Mouse (Mus musculus): Measurements from ENCODE around the gene Ryr2. TPM values are rescaled to one million over a fixed set of nuclear protein-coding genes. Genes with fewer than 3 reads are reported as not detected.

Gene Ryr2
- polyA plus RNA-seq, 1 experiment = not detected

DNA sequence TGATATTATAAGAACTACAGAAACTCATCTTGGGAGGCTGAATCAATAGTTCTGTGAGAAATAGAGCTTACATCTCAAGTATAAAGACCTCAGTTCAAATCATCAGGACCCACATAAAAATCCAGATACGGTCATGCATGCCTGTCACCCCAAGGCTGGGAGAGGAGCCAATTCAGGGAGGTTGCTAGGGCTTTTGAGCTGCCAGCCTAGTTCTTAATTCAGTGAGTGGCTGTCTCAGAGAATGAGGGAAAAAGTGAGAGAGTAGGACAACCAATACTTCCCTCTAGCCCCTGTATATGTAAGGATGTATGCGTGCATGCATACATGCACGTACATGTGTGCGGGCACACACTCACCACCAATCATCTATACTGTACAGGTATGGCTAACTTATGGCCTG lies 390.5 kb downstream of the Ryr2 start:
- TF ChIP-seq GATA1 (IDR thresholded peaks at IDR 0.05; ENCODE audit: low read length) = no peak

DNA sequence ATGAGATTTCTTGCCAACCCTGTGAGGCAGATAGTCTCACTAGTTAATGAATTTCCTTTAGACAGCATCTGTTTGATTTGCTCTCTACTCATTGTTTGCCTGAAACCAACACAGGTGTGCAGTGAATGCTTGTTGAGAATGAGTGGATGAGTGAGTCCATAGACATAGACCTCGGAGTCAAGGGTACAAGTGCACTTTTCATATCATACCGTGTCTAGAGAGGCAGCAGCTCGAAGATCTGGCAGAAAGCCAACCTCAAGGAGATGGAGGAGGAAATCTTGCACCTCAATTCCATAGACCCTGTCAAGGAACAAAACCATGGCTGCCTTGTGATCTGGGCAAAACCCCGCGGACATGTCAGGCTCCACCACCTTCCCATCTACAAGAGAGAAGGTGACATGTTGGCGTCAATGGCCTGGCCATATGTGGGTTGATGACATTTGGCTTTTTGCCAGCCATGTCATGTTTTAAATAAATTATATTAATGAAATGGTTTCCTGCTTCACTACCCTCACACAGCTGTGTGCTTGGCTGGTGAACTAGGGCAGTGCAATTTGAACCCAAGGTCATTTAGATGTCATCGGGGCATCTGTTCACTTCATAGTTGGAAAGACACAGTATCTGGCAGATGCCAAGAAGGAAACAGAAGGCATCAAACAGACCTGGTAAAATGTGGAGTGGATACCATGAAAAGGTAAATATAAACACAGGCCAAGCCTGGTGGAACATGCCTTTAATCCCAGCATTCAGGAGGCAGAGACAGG lies 396.9 kb downstream of the Ryr2 start:
- TF ChIP-seq GATA1 (IDR thresholded peaks at IDR 0.05; ENCODE audit: low read length) = no peak

DNA sequence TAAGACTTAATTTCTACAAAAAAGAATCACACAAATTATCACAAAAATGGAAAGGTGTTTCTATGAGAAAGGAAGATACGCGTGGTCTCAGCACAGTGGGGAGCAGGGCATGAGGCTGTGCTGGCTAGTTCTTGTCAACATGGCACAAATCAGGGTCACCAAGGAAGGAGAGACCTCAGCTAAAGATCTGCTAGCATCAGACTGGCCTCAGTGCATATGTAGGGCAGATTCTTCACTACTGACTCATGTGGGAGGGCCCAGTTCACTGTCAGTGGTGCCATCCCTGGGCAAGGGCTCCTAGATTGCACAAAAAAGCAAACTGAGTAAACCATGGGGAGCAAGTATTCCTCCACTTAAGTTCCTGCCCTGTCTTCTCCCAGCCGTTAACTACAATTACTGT lies 405.0 kb downstream of the Ryr2 start:
- TF ChIP-seq GATA1 (IDR thresholded peaks at IDR 0.05; ENCODE audit: low read length) = no peak

DNA sequence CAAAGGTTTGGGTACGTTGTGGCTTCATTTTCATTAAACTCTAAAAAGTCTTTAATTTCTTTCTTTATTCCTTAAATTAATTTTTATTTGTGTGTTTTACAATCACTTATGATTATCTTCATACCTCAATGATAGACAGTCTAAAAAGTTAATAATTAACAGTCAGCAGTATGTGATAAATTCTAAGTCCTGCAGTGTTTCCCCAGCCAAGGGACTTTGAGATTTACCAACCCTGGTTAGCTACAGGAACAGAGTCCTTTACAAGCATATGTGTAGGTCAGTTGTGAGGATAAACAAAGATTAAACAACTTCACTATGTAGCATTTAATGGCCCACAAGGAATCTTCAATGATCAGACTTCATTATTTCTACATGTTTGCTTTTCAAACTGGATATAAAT lies 410.2 kb downstream of the Ryr2 start:
- no peak for TF ChIP-seq GATA1 (IDR thresholded peaks at IDR 0.05; ENCODE audit: low read length)

DNA sequence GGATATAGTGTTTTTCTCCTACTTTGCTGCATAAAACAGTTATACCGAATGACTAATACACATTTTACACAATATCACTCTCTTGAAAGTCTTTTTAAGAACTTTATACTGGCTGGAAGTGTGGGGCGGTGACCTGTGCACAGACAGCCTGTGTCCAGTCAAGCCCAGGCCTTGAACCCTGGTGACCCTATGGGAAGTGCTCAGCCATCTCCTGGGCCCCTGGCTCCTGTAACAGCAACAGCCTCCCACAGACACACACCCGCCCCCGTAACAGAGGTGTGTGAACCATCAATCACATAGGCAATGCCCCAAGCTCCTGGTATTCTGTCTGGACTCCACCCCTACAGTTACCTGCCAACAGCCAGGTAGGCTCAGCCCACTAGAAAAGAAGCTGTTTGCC lies 424.9 kb downstream of the Ryr2 start:
- TF ChIP-seq GATA1 (IDR thresholded peaks at IDR 0.05; ENCODE audit: low read length) = no peak

DNA sequence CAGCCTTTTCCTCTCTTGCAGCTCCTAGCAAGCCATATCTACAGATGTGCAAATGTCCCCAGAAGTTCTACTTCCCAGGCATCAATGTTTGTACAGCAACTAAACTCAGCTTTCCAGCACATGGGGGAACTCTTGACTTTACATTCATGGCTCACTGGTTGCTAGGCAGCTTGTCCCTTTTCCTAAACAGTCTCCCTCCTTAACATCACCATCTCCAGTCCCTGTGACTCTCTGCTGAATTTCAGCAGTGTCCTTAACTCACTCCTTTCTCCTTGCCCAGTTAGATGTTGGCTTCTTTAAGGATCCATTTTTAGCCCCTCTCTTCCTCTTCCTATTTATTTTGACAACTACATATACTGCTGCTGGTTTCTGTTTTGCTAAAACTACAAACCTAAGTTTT lies 443.9 kb downstream of the Ryr2 start:
- TF ChIP-seq GATA1 (IDR thresholded peaks at IDR 0.05; ENCODE audit: low read length) = no peak

DNA sequence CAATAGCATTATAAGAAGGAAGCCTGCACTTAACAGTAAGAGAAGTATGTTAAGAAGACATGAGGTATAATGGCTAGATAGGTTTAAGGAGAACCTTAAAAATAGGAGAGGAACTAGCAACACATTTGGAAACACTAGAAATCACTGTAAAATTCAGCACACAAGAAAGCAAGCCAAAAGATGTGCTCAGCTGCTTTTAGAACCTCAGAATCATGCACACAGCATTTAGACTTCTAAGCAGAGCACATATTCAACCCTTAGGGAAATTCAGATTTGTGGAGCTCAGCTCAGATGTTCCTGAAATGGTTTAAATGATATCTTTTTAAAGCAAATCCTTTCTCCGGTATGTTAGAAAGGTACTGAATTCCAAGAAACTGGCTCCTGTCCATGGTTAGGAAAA lies 461.9 kb downstream of the Ryr2 start:
- TF ChIP-seq GATA1 (IDR thresholded peaks at IDR 0.05; ENCODE audit: low read length) = no peak

DNA sequence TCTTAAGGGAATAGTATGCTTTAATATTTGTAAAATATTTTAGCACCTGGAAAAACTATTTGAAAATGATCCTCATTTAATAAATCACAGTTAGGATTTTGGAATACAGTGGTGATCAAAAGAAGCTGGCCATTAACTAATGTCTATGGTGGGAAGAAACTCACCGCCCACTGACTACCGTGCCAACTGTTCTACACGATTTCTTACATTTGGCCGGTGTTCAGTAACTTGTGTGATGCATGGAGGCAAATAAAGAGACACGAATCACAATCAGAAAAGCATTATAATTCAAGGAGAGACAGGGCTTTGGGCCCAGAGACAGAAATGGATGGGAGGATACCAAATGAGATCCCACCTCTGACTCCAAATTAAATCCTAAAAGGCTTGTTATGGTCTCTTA lies 470.4 kb downstream of the Ryr2 start:
- no peak for TF ChIP-seq GATA1 (IDR thresholded peaks at IDR 0.05; ENCODE audit: low read length)

DNA sequence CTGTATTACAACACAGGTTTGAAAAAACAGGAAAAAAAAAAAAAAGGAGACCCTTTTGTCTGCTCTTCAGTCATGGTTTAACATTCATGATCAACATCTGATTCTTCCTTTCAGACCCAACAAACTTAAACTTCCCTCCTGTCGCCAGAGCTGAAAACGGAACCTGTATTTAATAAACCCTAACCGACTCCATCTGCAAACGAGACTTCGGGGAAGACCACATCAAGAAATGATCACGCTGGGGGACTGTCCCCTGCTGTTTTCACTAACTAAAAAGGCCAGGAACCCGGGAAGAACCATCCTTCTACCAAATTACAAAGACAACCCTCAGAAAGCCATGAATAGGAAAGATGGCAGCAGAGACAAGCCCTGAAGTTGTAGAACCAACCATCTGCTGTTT lies 482.2 kb downstream of the Ryr2 start:
- TF ChIP-seq GATA1 (IDR thresholded peaks at IDR 0.05; ENCODE audit: low read length) = no peak

DNA sequence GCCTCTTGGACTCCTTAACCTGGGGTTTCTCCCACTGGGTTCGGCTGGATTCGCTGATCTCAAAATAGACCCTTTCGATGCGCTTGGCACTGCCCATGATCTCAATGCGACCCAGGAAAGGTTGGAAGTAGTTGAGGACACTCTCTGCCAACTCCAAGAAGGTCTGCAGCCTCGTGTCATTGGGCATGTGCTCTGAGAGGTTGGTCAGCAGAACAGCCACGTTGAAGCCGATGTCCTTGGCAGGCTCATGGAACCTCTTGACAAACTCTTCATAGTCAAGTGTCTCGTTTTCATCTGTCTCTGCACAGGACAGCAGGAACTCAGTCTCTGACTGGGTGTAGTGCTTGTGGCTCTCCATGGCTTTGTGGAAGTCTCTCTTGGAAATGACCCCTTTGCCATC lies 511.3 kb downstream of the Ryr2 start:
- TF ChIP-seq GATA1 (IDR thresholded peaks at IDR 0.05; ENCODE audit: low read length) = no peak

DNA sequence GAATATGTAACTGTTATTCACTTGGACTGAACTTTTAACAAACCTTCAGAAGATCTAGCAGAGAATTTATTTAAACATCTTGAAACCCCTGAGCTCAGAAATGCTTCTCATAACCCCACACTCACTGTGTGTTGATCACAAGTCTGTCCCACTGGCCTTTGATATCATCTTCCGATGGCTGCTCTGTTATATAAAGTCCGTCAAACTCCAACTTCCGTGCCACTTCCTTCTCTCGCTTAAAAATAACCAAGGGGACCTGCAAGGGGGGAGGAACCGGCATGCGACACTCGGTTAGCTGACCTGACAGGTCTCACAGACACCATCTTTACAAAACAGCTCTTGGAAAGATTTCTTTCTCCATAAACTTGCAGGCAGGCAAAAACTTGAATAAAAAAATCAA lies 521.5 kb downstream of the Ryr2 start:
- no peak for TF ChIP-seq GATA1 (IDR thresholded peaks at IDR 0.05; ENCODE audit: low read length)

DNA sequence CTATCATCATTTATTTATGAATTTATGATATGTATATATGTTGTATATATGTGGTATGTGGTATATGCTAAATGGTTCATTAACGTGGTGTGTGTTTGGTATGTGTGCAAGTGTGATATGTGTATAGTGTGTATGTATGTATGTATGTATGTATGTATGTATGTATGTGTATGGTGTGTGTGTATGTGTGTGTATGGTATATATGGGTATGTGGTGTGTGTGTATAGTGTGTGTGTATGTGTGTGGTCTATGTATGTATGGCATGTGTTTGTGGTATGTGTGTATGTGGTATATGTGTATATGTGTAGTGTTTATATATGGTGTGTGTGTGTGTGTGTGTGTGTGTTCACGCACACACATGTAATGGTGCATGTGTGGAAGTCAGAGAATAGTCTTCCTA lies 534.2 kb downstream of the Ryr2 start:
- TF ChIP-seq GATA1 (IDR thresholded peaks at IDR 0.05; ENCODE audit: low read length) = no peak

DNA sequence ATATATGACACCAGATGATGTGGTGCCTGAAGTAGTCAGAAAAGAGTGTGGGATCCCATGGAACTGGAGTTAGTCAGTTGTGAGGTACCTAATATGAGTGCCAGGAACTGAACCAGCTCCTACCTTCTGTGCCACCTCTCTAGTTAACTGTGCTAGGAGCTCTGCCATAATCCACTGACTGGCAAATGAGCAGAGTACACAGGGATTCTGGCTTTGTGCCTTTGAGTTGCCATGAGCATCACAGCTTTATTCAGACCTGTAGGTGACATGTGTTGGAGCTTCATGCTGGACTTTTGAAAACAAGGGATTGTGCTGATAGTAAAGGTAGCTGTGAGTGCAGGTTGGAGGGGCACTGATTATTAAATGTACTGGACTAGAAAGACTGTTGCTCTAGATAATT lies 539.4 kb downstream of the Ryr2 start:
- TF ChIP-seq GATA1 (IDR thresholded peaks at IDR 0.05; ENCODE audit: low read length) = no peak

DNA sequence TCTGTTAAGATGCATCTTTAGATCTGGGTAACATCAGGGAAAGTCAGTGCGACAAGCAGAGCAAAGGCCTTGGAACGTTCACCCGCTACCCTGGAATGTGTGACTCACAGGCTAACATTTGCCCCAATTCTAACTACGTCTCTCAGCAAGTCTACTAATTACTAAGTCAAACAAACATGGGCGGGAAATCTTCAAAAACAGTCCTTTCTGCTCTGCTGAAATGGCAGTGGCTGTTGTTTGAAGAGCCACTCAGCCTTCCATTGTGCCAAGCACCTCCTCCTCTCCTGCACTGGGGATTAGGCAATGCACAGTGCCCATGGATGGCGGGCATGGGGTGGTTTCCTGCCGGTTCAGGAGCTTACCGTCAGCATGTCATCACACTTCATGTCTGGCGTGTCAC lies 540.3 kb downstream of the Ryr2 start:
- TF ChIP-seq GATA1 (IDR thresholded peaks at IDR 0.05; ENCODE audit: low read length) = no peak

DNA sequence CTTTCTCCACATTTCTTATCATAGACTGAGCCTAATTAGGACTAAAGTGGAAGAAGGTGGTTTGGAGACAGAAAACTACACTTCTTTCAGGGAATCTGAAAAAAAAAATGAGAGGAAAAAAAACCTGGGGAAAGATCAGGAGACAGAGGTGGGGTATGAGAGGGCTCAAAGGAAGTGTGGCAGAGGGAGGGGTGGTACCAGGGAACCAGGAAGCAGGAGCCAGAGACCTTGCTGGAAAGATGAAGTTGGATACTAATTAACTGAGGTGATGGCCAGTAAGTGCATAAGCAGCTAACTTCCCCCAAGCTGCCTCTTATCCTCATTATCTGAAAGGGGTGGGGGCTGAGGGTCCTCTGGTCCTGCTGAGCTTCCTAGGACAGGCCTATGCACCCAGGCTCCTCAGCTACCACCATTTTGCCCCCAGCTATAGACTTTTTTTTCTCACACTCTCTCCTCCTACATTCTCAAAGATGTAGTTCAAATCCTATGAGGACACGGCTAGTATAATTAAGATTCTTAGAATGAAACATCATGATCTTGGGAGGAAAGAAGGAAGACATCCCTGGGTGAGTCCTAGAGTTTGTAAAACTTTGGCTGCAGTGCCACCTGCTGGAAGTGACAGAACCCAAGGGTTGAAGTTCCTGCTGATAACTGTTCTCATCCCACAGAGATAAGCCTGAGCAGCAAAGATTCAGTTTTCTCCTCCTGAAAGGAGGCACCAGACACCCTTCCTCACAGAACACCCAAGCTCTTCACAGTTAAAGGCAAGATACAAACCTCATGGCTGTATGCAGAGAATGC lies 543.3 kb downstream of the Ryr2 start:
- no peak for TF ChIP-seq GATA1 (IDR thresholded peaks at IDR 0.05; ENCODE audit: low read length)

DNA sequence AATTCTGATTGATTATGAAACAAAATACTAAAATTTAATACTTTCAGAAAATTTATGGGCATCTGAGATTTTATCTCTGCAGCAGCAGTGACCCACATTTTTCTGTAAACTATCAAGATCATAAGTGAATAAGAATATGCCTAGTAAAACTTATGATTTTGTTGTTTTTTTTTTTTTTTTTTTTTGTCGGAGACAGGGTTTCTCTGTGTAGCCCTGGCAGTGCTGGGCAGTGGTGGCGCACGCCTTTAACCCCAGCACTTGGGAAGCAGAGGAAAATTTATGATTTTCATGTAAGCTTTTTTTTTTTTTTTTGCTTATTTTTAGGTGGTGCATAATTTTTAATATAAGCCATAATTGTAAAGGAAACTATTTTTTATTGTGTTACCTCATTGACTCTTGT lies 557.1 kb downstream of the Ryr2 start:
- TF ChIP-seq GATA1 (IDR thresholded peaks at IDR 0.05; ENCODE audit: low read length) = no peak

DNA sequence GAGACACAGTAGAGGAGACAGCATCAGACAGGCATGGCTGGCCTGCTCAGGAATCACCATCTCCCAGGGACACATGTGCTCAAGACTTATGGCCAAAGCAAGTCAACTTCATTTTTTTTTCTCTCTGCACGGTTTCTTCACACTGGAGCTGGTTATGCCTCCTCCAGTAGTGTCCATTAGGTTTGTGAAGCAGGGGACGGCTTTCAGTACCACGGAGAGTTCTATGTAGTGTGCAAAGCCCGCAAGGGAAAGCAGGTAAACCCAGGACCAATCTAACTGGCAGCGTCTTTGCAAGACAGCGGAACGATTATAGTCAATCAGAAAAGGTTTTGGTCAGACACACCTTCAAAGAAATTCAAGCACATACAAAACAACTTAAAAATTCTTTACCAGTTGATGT lies 560.9 kb downstream of the Ryr2 start:
- TF ChIP-seq GATA1 (IDR thresholded peaks at IDR 0.05; ENCODE audit: low read length) = no peak

Measured in G1E-ER4 (cell line).